Mouse (Mus musculus) heart, embryonic 14.5 days (tissue): ENCODE data around the gene Faim. TPM values are rescaled to one million over a fixed set of nuclear protein-coding genes. Genes with fewer than 3 reads are reported as not detected.

Experiments used
- ATAC-seq: fragments of 200-750 bp; cut with Nextera tagmentation; 2 replicates; pipeline ENCODE4 v1.8.0; 2017; ENCODE audit warnings: low read depth, moderate TSS enrichment; ENCODE audit not compliant: insufficient number of reproducible peaks, insufficient read depth, low FRiP score
- H3K27ac ChIP-seq, 2 experiments: fragments of 200-500 bp in 1 of 2; fragments of 300-500 bp in 1 of 2; sonication (generic) in 1 of 2; replicated peaks in 1 of 2; 2 replicates each; pipeline ENCODE4 v1.5.1; 2012 to 2014; ENCODE audit warnings: low read depth in 2 of 2, low read length in 2 of 2, control low read depth in 1 of 2, mild to moderate bottlenecking in 1 of 2, mixed read lengths in 1 of 2; ENCODE audit not compliant: control insufficient read depth in 1 of 2, insufficient read depth in 1 of 2
- H3K27me3 ChIP-seq: fragments of 300-500 bp; sonication (generic); 2 replicates; pipeline ENCODE4 v1.6.1; 2014; ENCODE audit warnings: mild to moderate bottlenecking, low read length, control low read depth; ENCODE audit not compliant: control insufficient read depth, insufficient read depth
- H3K36me3 ChIP-seq: fragments of 300-500 bp; sonication (generic); 2 replicates; pipeline ENCODE4 v1.6.1; 2014; ENCODE audit warnings: mild to moderate bottlenecking, control low read depth, low read length, mixed read lengths; ENCODE audit not compliant: control insufficient read depth, insufficient read depth
- H3K4me1 ChIP-seq, 2 experiments: fragments of 200-500 bp in 1 of 2; fragments of 300-500 bp in 1 of 2; sonication (generic) in 1 of 2; 2 replicates each; pipeline ENCODE4 v1.6.1; 2012 to 2014; ENCODE audit warnings: low read length in 2 of 2, control low read depth in 1 of 2, mixed read lengths in 1 of 2; ENCODE audit not compliant: control insufficient read depth in 2 of 2, insufficient read depth in 2 of 2
- H3K4me2 ChIP-seq: fragments of 300-500 bp; sonication (generic); 2 replicates; pipeline ENCODE4 v1.6.1; 2014; ENCODE audit warnings: mild to moderate bottlenecking, low read length
- H3K4me3 ChIP-seq, 2 experiments: fragments of 200-500 bp in 1 of 2; fragments of 300-500 bp in 1 of 2; sonication (generic) in 1 of 2; 2 replicates each; pipeline ENCODE4 v1.5.1; 2012 to 2014; ENCODE audit warnings: low read length in 2 of 2, mild to moderate bottlenecking in 2 of 2, control low read depth in 1 of 2, low read depth in 1 of 2, moderate library complexity in 1 of 2; ENCODE audit not compliant: control insufficient read depth in 1 of 2, insufficient read depth in 1 of 2
- H3K9ac ChIP-seq: fragments of 300-500 bp; sonication (generic); 2 replicates; pipeline ENCODE4 v1.6.1; 2014; ENCODE audit warnings: mild to moderate bottlenecking, low read length
- H3K9me3 ChIP-seq: fragments of 300-500 bp; sonication (generic); 2 replicates; pipeline ENCODE4 v1.6.1; 2016; ENCODE audit warnings: low read length, control low read depth; ENCODE audit not compliant: control insufficient read depth
- WGBS: fragments of 180-500 bp; shearing (Covaris S2); extraction: QIAGEN DNeasy Blood & Tissue Kit; methylation state at CpG from one replicate; pipeline ENCODE4 v1.1.7; 2014; 5-methylcytosine and 5-hydroxymethylcytosine counted together
- polyA plus RNA-seq: library from polyadenylated mRNA; unstranded; fragments of >200 nt; fragmentation: Nextera tagmentation; extraction: Ambion mirVana; gene quantifications from 2 replicates; pipeline ENCODE4 v1.2.1, GENCODE M21; 2014

Faim gene
- polyA plus RNA-seq, 1 experiment from 2014 or later: 32.3 TPM

DNA sequence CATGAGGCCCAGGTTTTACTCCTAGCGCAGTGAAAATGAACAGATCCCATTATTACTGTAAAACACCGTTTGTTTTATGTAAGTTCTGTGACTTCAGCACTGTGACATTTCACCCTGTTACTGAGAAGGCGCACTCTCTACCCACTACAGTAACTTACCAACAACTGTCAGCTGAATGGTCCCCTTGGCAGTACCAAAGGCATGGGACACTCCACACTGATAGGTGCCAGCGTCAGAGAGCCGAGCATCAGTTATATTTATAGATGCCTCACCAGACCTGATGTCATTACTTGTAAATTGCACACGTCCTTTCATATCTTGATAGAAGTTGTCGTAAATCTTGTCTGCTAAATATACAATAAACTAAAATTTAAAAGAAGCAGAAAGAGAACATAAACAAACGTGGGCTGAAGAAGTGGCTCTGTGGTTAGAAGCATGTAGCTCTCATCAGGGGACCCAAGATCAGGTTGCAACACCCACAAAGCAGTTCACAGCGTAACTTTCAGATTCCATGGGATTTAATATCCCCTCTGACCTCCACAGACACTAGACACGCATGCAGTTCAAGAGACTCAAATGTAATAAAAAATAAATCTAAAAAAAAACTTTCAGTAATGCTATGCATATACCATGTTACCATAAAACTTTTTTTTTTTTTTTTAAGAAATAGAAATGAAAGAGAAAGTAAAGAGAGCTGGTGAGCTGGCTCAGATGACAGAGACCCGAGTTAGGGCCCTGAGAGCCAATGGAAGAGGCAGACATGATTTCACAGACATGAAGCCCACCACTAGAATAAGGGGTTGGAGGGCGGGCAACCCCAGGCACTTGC, 23.1 kb downstream of the Faim start:
- H3K27ac ChIP-seq: no peak overlapping the region
- no peak overlapping the region for H3K4me2 ChIP-seq
- H3K9ac ChIP-seq: no peak overlapping the region
- no peaks in the 10 kb centered on the region for H3K4me1 ChIP-seq
- H3K4me3 ChIP-seq: no peak overlapping the region
- no peaks in the 10 kb centered on the region for H3K27me3 ChIP-seq
- no peak for ATAC-seq
- no peaks in the 10 kb centered on the region for H3K36me3 ChIP-seq
- WGBS: 68% methylated on average over 12 of the region's 12 CpGs
- no peaks in the 10 kb centered on the region for H3K9me3 ChIP-seq

DNA sequence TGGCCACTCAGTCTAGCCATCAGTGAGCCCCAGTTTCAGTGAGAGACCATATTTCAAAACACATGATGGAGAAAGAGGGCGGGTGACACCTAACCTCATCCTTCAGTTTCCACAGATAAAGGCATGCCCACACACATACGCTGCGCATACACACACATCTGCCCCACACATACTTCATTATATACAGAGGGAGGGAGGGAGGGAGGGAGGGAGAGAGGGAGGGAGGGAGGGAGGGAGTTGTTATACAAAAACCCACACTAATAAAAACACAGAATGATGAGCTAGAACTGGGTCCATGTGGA, 23.7 kb downstream of the Faim start:
- H3K27me3 ChIP-seq: no peaks in the 10 kb centered on the region
- no peak overlapping the region for H3K9ac ChIP-seq
- no peak overlapping the region for H3K27ac ChIP-seq
- no peak overlapping the region for H3K4me3 ChIP-seq
- no peak overlapping the region for H3K4me2 ChIP-seq
- 86% methylated on average over 3 of the region's 3 CpGs for WGBS
- no peaks in the 10 kb centered on the region for H3K36me3 ChIP-seq
- H3K4me1 ChIP-seq: no peaks in the 10 kb centered on the region
- no peaks in the 10 kb centered on the region for H3K9me3 ChIP-seq
- no peak for ATAC-seq

GRCm38 (mm10) chr9:99016301-99016700, 30.1 kb downstream of the Faim start:
- H3K4me2 ChIP-seq: no peak overlapping the region
- 65% methylated on average over 3 of the region's 3 CpGs for WGBS
- H3K27ac ChIP-seq: no peak overlapping the region
- H3K36me3 ChIP-seq: no peaks in the 10 kb centered on the region
- no peaks in the 10 kb centered on the region for H3K9me3 ChIP-seq
- no peaks in the 10 kb centered on the region for H3K4me1 ChIP-seq
- no peak for ATAC-seq
- H3K9ac ChIP-seq: no peak overlapping the region
- no peak overlapping the region for H3K4me3 ChIP-seq
- no peaks in the 10 kb centered on the region for H3K27me3 ChIP-seq

DNA sequence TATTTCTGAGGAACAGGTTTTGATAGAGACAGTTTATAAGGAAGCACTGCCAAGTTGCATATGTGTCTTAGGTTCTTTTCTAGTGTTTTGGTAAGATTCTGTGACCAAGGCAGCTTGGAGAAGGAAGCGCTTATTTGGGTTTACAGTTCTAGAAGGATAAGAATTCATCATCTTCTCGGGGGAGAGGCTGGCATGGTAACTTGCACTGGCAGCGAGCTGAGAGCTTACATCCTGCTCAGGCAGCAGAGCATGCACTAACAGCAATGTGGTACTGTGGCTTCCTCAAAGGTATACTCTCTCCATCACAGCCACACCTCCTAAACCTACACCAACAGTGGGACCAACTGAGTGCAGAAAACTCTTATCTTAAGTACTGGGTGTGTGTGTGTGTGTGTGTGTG, 30.6 kb downstream of the Faim start:
- H3K36me3 ChIP-seq: no peaks in the 10 kb centered on the region
- H3K27ac ChIP-seq: no peak overlapping the region
- no peaks in the 10 kb centered on the region for H3K9me3 ChIP-seq
- H3K9ac ChIP-seq: no peak overlapping the region
- no peak overlapping the region for H3K4me2 ChIP-seq
- no peaks in the 10 kb centered on the region for H3K4me1 ChIP-seq
- no peak overlapping the region for H3K4me3 ChIP-seq
- no peaks in the 10 kb centered on the region for H3K27me3 ChIP-seq
- 62% methylated on average over 3 of the region's 3 CpGs for WGBS
- ATAC-seq: no peak

DNA sequence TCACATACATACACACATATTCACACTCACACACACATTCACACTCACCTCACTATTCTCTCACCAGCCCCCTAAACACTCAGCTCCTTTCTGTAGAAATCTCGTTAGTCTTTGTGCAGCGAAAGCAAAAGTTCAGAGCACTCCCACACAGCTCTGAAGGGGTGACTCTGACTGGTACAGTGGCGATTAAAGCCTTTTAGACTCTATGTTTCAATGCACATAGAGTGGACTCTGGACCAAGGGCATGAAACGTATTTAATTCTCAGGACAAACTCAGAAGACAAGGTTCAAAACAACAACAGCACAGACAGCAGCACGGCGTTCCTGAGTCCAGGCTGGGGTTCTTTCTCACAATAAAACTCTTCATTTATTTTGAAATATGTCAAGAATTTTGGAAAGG, 31.5 kb downstream of the Faim start:
- Histone ChIP-seq H3K27me3 (no peaks in the 10 kb centered on the region), H3K36me3 (no peaks in the 10 kb centered on the region), H3K4me1 (no peaks in the 10 kb centered on the region), H3K9me3 (no peaks in the 10 kb centered on the region), H3K9ac (no peak overlapping the region), H3K27ac (no peak overlapping the region), H3K4me2 (no peak overlapping the region), H3K4me3 (no peak overlapping the region)
- WGBS: 75% methylated on average over 6 of the region's 6 CpGs
- no peak for ATAC-seq

DNA sequence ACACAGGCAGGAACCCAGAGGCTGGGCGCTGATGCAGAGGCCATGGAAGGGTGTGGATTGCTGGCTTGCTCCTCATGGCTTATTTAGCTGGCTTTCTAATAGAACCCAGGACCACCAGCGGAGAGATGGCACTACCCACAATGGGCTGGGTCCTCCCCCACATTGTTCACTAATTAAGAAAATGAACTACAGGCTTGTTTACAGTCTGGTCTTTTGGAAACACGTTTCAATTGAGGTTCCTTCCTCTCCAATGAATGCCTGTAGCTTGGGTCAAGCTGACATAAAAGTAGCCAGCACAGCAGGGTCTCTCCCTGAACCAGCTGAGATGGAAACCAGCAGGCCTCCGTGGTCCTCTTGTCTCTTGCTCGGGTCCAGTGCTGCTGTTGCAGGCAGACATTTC, 35.0 kb downstream of the Faim start:
- 53% methylated on average over 5 of the region's 5 CpGs for WGBS
- Histone ChIP-seq H3K4me3 (no peak overlapping the region), H3K4me1 (no peaks in the 10 kb centered on the region), H3K36me3 (no peaks in the 10 kb centered on the region), H3K27ac (no peak overlapping the region), H3K9ac (no peak overlapping the region), H3K27me3 (no peaks in the 10 kb centered on the region), H3K4me2 (no peak overlapping the region), H3K9me3 (no peaks in the 10 kb centered on the region)
- no peak for ATAC-seq

GRCm38 (mm10) chr9:99021751-99022150, 35.6 kb downstream of the Faim start:
- Histone ChIP-seq H3K27ac (no peak overlapping the region), H3K27me3 (no peaks in the 10 kb centered on the region), H3K36me3 (no peaks in the 10 kb centered on the region), H3K4me3 (no peak overlapping the region), H3K9me3 (no peaks in the 10 kb centered on the region), H3K4me2 (no peak overlapping the region), H3K9ac (no peak overlapping the region), H3K4me1 (no peaks in the 10 kb centered on the region)
- WGBS: 85% methylated on average over 4 of the region's 4 CpGs
- ATAC-seq: no peak

- ATAC-seq: no peak
- WGBS: 57% methylated on average over 8 of the region's 8 CpGs
Observed at GRCm38 (mm10) chr9:99032031-99032430, 45.9 kb downstream of the Faim start.

More at GRCm38 (mm10) chr9:99032031-99032430, 45.9 kb downstream of the Faim start:
- Histone ChIP-seq H3K4me2 (no peak overlapping the region), H3K4me3 (no peak overlapping the region), H3K27ac (no peak overlapping the region), H3K9ac (no peak overlapping the region), H3K4me1 (no peaks in the 10 kb centered on the region), H3K9me3 (no peaks in the 10 kb centered on the region), H3K27me3 (no peaks in the 10 kb centered on the region), H3K36me3 (no peaks in the 10 kb centered on the region)
